Mouse (Mus musculus) retina, postnatal 7 days (tissue): ENCODE measurements around the gene Rdh14.
A peak's percentile ranks its signal among the peaks of the same experiment; 100 is the strongest.

ENCODE experiments used
- DNase-seq: peaks from one replicate; pipeline ENCODE4 v3.0.0-alpha.2; 2012; ENCODE audit warnings: low read depth, low spot score

Gene Rdh14

GRCm38 (mm10) chr12:10390671-10391441, at the start of gene Rdh14:
Gene Rdh14, plus strand, starts transcription at chr12:10390772.
- DNase-seq: peak; percentile 86

- no peak for DNase-seq
Observed at GRCm38 (mm10) chr12:10350706-10351105, 39.9 kb upstream of the Rdh14 start.

GRCm38 (mm10) chr12:10357756-10358155, 32.8 kb upstream of the Rdh14 start:
- DNase-seq: no peak

GRCm38 (mm10) chr12:10369673-10370072, 20.9 kb upstream of the Rdh14 start, which contains the start of gene Nt5c1b:
Gene Nt5c1b, plus strand, starts transcription at chr12:10369973.
- no peak for DNase-seq

GRCm38 (mm10) chr12:10400788-10401187, 10.2 kb downstream of the Rdh14 start:
- no peak for DNase-seq

GRCm38 (mm10) chr12:10402421-10403115, 12.0 kb downstream of the Rdh14 start:
- no peak for DNase-seq

GRCm38 (mm10) chr12:10410511-10411179, 20.1 kb downstream of the Rdh14 start:
- DNase-seq: no peak

- no peak for DNase-seq
Observed at GRCm38 (mm10) chr12:10411453-10411852, 20.9 kb downstream of the Rdh14 start.

GRCm38 (mm10) chr12:10422347-10422746, 31.8 kb downstream of the Rdh14 start:
- no peak for DNase-seq

GRCm38 (mm10) chr12:10425982-10426863, 35.7 kb downstream of the Rdh14 start:
- no peak for DNase-seq

GRCm38 (mm10) chr12:10430999-10431398, 40.4 kb downstream of the Rdh14 start:
- DNase-seq: no peak

GRCm38 (mm10) chr12:10438054-10439001, 47.8 kb downstream of the Rdh14 start:
- peak; percentile 66 for DNase-seq

GRCm38 (mm10) chr12:10439483-10440235, 49.1 kb downstream of the Rdh14 start:
- no peak for DNase-seq
